Mouse (Mus musculus): ENCODE data around the gene Csnk1g2. TPM values are rescaled to one million over a fixed set of nuclear protein-coding genes. Genes with fewer than 3 reads are reported as not detected.

The Csnk1g2 gene
- total RNA-seq, 2 experiments from 2014 or later, result 188 to 196 TPM

GRCm38 (mm10) chr10:80658194-80658840 is 35.7 kb downstream of the Csnk1g2 start:
- intact Hi-C loops (cut with DNase I), result no loop called here

GRCm38 (mm10) chr10:80658841-80659202 is 36.2 kb downstream of the Csnk1g2 start:
- intact Hi-C loops (cut with DNase I), result loop anchor here (1.0 kb wide), 1 partner anchor 25 kb away; no protein-coding TSS in a partner anchor

More at GRCm38 (mm10) chr10:80658194-80658840, 35.7 kb downstream of the Csnk1g2 start:
- DNase-seq (ENCODE audit: low spot score in 2 of 2), result no peak

GRCm38 (mm10) chr10:80659213-80659612 is 36.6 kb downstream of the Csnk1g2 start:
- peak; percentile 75 to 86 for DNase-seq (ENCODE audit: low spot score in 2 of 2)
- intact Hi-C loops (cut with DNase I), result loop anchor here (1.0 kb wide), 1 partner anchor 25 kb away; no protein-coding TSS in a partner anchor

More at GRCm38 (mm10) chr10:80658841-80659202, 36.2 kb downstream of the Csnk1g2 start:
- no peak for DNase-seq (ENCODE audit: low spot score in 2 of 2)

GRCm38 (mm10) chr10:80661149-80661548 is 38.5 kb downstream of the Csnk1g2 start:
- no peak for DNase-seq (ENCODE audit: low spot score in 2 of 2)
- intact Hi-C loops (cut with DNase I), result no loop called here

- intact Hi-C loops (cut with DNase I), result no loop called here
- no peak for DNase-seq (ENCODE audit: low spot score in 2 of 2)
These were observed 41.0 kb downstream of the Csnk1g2 start for GRCm38 (mm10) chr10:80663485-80664196.

- DNase-seq (ENCODE audit: low spot score in 2 of 2), result peak; percentile 39 to 77
- intact Hi-C loops (cut with DNase I), result no loop called here
These were observed 41.8 kb downstream of the Csnk1g2 start for GRCm38 (mm10) chr10:80664197-80665015.

GRCm38 (mm10) chr10:80665016-80665380 is 42.4 kb downstream of the Csnk1g2 start:
- intact Hi-C loops (cut with DNase I), result no loop called here
- DNase-seq (ENCODE audit: low spot score in 2 of 2), result no peak

- intact Hi-C loops (cut with DNase I), result no loop called here
- DNase-seq (ENCODE audit: low spot score in 2 of 2), result no peak
These were observed 42.8 kb downstream of the Csnk1g2 start for GRCm38 (mm10) chr10:80665459-80665858.

GRCm38 (mm10) chr10:80665981-80666733 is 43.5 kb downstream of the Csnk1g2 start:
- intact Hi-C loops (cut with DNase I), result no loop called here
- DNase-seq (ENCODE audit: low spot score in 2 of 2), result no peak

- DNase-seq (ENCODE audit: low spot score in 2 of 2), result no peak
- intact Hi-C loops (cut with DNase I), result no loop called here
These were observed 44.3 kb downstream of the Csnk1g2 start for GRCm38 (mm10) chr10:80666837-80667412.

GRCm38 (mm10) chr10:80668614-80669013 is 46.0 kb downstream of the Csnk1g2 start:
- no peak for DNase-seq (ENCODE audit: low spot score in 2 of 2)
- intact Hi-C loops (cut with DNase I), result no loop called here

GRCm38 (mm10) chr10:80669018-80669417 is 46.4 kb downstream of the Csnk1g2 start:
- intact Hi-C loops (cut with DNase I), result no loop called here
- no peak for DNase-seq (ENCODE audit: low spot score in 2 of 2)

GRCm38 (mm10) chr10:80669737-80670485 is 47.3 kb downstream of the Csnk1g2 start:
- intact Hi-C loops (cut with DNase I), result no loop called here
- DNase-seq (ENCODE audit: low spot score in 2 of 2), result no peak

GRCm38 (mm10) chr10:80670531-80670930 is 47.9 kb downstream of the Csnk1g2 start:
- DNase-seq (ENCODE audit: low spot score in 2 of 2), result no peak
- intact Hi-C loops (cut with DNase I), result no loop called here

- intact Hi-C loops (cut with DNase I), result no loop called here
- DNase-seq (ENCODE audit: low spot score in 2 of 2), result no peak
These were observed 48.6 kb downstream of the Csnk1g2 start for GRCm38 (mm10) chr10:80671251-80671650.

GRCm38 (mm10) chr10:80671936-80672690 is 49.5 kb downstream of the Csnk1g2 start:
- intact Hi-C loops (cut with DNase I), result no loop called here
- DNase-seq (ENCODE audit: low spot score in 2 of 2), result no peak

GRCm38 (mm10) chr10:80673690-80674089 is 51.1 kb downstream of the Csnk1g2 start:
- intact Hi-C loops (cut with DNase I), result loop anchor here (2.0 kb wide), 1 partner anchor 17 kb away; the partner anchor contains the start of gene Btbd2
- DNase-seq (ENCODE audit: low spot score in 2 of 2), result no peak
